Mouse (Mus musculus) testis, adult 2 months (tissue): ENCODE measurements around the gene Rapgef6. TPM values are rescaled to one million over a fixed set of nuclear protein-coding genes. Genes with fewer than 3 reads are reported as not detected.

Experiments
- H3K27ac ChIP-seq: fragments of 200-500 bp; 2 replicates; pipeline ENCODE4 v1.5.1; 2012; ENCODE audit warnings: low read depth, low read length; ENCODE audit not compliant: control insufficient read depth, insufficient read depth
- H3K27me3 ChIP-seq: fragments of 200-500 bp; 2 replicates; pipeline ENCODE4 v1.6.1; 2012; ENCODE audit warnings: mild to moderate bottlenecking, low read length, moderate library complexity; ENCODE audit not compliant: control insufficient read depth, insufficient read depth
- H3K36me3 ChIP-seq: fragments of 200-500 bp; 2 replicates; pipeline ENCODE4 v1.6.1; 2012; ENCODE audit warnings: mild to moderate bottlenecking, low read length; ENCODE audit not compliant: control insufficient read depth, insufficient read depth
- H3K4me1 ChIP-seq: fragments of 200-500 bp; 2 replicates; pipeline ENCODE4 v1.6.1; 2012; ENCODE audit warnings: low read length; ENCODE audit not compliant: control insufficient read depth, insufficient read depth
- H3K4me3 ChIP-seq: fragments of 200-500 bp; 2 replicates; pipeline ENCODE4 v1.5.1; 2012; ENCODE audit warnings: low read depth, mild to moderate bottlenecking, low read length, moderate library complexity, mixed read lengths; ENCODE audit not compliant: control insufficient read depth
- CTCF ChIP-seq: fragments of 200-500 bp; IDR thresholded peaks from 2 replicates; pipeline ENCODE4 v1.5.1; 2012; ENCODE audit warnings: low read depth, mild to moderate bottlenecking, inconsistent platforms, low read length, moderate library complexity; ENCODE audit not compliant: control insufficient read depth, insufficient read depth, insufficient replicate concordance
- POLR2A ChIP-seq: fragments of 200-500 bp; IDR thresholded peaks from 2 replicates; pipeline ENCODE4 v1.6.1; 2012; ENCODE audit warnings: low read depth, mild to moderate bottlenecking, inconsistent platforms, low read length, moderate library complexity; ENCODE audit not compliant: control insufficient read depth
- polyA plus RNA-seq: library from polyadenylated mRNA; depleted of rRNA; stranded (reverse); fragments of >200 nt; gene quantifications from 2 replicates; pipeline ENCODE4 v1.2.3, GENCODE M21; 2012

The Rapgef6 gene
- polyA plus RNA-seq, 1 experiment = 12.7 TPM

GRCm38 (mm10) chr11:54708153-54708552 is 185.5 kb downstream of the Rapgef6 start:
- Histone ChIP-seq H3K27me3 (no peaks in the 10 kb centered on the region), H3K27ac (no peak overlapping the region), H3K36me3 (no peaks in the 10 kb centered on the region), H3K4me3 (no peak overlapping the region), H3K4me1 (no peaks in the 10 kb centered on the region)
- TF ChIP-seq POLR2A = no peak
- TF ChIP-seq CTCF = no peak

- Histone ChIP-seq H3K4me3 (no peak overlapping the region), H3K27me3 (no peaks in the 10 kb centered on the region), H3K27ac (no peak overlapping the region), H3K36me3 (no peaks in the 10 kb centered on the region), H3K4me1 (no peaks in the 10 kb centered on the region)
- TF ChIP-seq CTCF (no peak), POLR2A (no peak)
These were observed 187.0 kb downstream of the Rapgef6 start for GRCm38 (mm10) chr11:54709645-54710044.

GRCm38 (mm10) chr11:54710512-54711293 is 188.1 kb downstream of the Rapgef6 start:
- H3K27me3 ChIP-seq = no peaks in the 10 kb centered on the region
- no peaks in the 10 kb centered on the region for H3K4me1 ChIP-seq
- no peak overlapping the region for H3K27ac ChIP-seq
- no peak overlapping the region for H3K4me3 ChIP-seq
- TF ChIP-seq CTCF (no peak), POLR2A (no peak)
- no peaks in the 10 kb centered on the region for H3K36me3 ChIP-seq

GRCm38 (mm10) chr11:54712849-54713248 is 190.2 kb downstream of the Rapgef6 start:
- Histone ChIP-seq H3K4me1 (no peaks in the 10 kb centered on the region), H3K27ac (no peak overlapping the region), H3K27me3 (no peaks in the 10 kb centered on the region), H3K36me3 (no peaks in the 10 kb centered on the region), H3K4me3 (no peak overlapping the region)
- no peak for TF ChIP-seq CTCF

GRCm38 (mm10) chr11:54717893-54718292 is 195.2 kb downstream of the Rapgef6 start:
- H3K36me3 ChIP-seq = no peaks in the 10 kb centered on the region
- no peak for TF ChIP-seq POLR2A
- TF ChIP-seq CTCF = no peak
- no peaks in the 10 kb centered on the region for H3K4me1 ChIP-seq
- no peak overlapping the region for H3K4me3 ChIP-seq
- H3K27ac ChIP-seq = peak overlapping the region; percentile 13; the same call in 1 of the 2 replicates
- no peaks in the 10 kb centered on the region for H3K27me3 ChIP-seq

- Histone ChIP-seq H3K36me3 (no peaks in the 10 kb centered on the region), H3K27me3 (no peaks in the 10 kb centered on the region), H3K4me1 (no peaks in the 10 kb centered on the region), H3K27ac (no peak overlapping the region), H3K4me3 (no peak overlapping the region)
- no peak for TF ChIP-seq CTCF
- TF ChIP-seq POLR2A = no peak
These were observed 196.0 kb downstream of the Rapgef6 start for GRCm38 (mm10) chr11:54718601-54719000.

- H3K27ac ChIP-seq = no peak overlapping the region
- TF ChIP-seq CTCF (no peak), POLR2A (no peak)
- no peak overlapping the region for H3K4me3 ChIP-seq
- no peaks in the 10 kb centered on the region for H3K4me1 ChIP-seq
- no peaks in the 10 kb centered on the region for H3K27me3 ChIP-seq
- no peaks in the 10 kb centered on the region for H3K36me3 ChIP-seq
These were observed 199.4 kb downstream of the Rapgef6 start for GRCm38 (mm10) chr11:54722057-54722456.
